ENCODE assay signal across 21 mouse cellular contexts in the genomic region with DNA sequence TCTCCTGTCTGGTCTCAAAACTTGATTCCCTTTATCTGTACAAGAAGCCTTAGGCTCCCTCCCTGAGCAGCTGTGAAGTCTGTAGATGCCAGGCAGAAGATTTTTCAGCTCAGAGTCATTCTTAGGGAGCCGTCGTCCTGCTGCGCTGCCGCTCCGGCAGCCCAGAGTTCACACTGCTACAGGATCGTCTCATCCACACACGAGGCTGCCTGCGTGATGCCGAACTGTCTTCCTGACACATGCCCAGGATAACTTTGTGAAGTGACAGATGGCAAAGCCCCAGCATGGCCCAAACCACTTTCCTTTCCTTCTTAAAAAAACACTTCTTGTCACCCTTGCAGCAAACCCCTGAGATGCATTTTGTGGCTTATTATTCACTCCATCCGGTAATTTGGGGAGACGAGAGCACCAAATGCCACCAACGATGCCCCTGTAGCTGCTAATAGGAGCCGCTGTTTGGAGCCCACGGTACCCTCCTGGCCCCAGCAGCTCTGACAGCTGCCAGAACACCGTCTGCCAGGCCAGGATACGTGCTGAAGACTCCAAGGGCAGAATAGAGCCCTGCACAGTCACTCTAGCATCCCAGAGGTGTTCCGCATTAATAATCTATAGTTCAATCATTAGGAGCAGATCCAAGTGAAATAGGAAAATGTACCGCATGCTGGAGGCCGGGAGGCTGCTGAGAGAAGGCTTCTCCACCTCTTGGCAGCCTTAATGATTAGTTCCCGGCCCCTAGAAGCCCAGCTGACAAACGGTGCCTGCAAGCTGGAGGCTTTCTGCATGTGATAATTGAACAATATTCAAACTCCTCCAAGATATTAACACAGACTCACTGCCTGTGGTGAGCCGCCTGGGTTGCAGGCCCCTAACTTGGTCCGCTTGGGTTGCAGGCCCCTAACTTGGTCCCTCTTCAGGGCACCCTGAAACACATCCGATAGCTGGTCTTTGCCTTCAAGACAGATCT. TPM values are rescaled to one million over a fixed set of nuclear protein-coding genes. Genes with fewer than 3 reads are reported as not detected.
DNase-seq lines count a peak whose midpoint lies in the region; ATAC-seq and TF ChIP-seq lines count a peak whose summit lies in the region.
"Had no signal": no experiment of that assay in that cellular context is flagged by ENCODE, and none has a peak within 500 bp of the region (broad histone marks: within the 10 kb centered on the region; RNA-seq: fewer than 3 reads in every experiment).

No protein-coding gene starts in this region.

- 0 out of 2 replicates have a peak, but pooled peaks cover 3% of the 10 kb centered on the region for H3K27me3 ChIP-seq in midbrain, embryonic 12.5 days
- H3K27me3 ChIP-seq in midbrain, embryonic 10.5 days (ENCODE audit: low read depth, poor library complexity, severe bottlenecking): peaks cover 5% of the 10 kb centered on the region
- no peaks in the 10 kb centered on the region for H3K27me3 ChIP-seq in forebrain, embryonic 13.5 days
- no peaks in the 10 kb centered on the region for H3K27me3 ChIP-seq in forebrain, postnatal 0 days (ENCODE audit: insufficient read depth, low read length)
- no peaks in the 10 kb centered on the region for H3K27me3 ChIP-seq in midbrain, embryonic 14.5 days (ENCODE audit: control insufficient read depth, insufficient read depth, low read length)

- peaks cover 5% of the 10 kb centered on the region; the same call in 1 of the 2 replicates for H3K4me1 ChIP-seq in midbrain, embryonic 12.5 days
- H3K4me1 ChIP-seq in midbrain, embryonic 10.5 days: peaks cover 9% of the 10 kb centered on the region
- peaks cover 21% of the 10 kb centered on the region for H3K4me1 ChIP-seq in forebrain, embryonic 13.5 days
- peaks cover 6% of the 10 kb centered on the region; the same call in 1 of the 2 replicates for H3K4me1 ChIP-seq in forebrain, postnatal 0 days (ENCODE audit: insufficient read depth)
- peaks cover 21% of the 10 kb centered on the region for H3K4me1 ChIP-seq in midbrain, embryonic 14.5 days (ENCODE audit: control insufficient read depth, insufficient read depth, low read length)
- H3K4me1 ChIP-seq: megakaryocyte, embryonic 14.5 days had no signal

- H3K9ac ChIP-seq in midbrain, embryonic 12.5 days (replicated peaks): no peak overlapping the region
- H3K9ac ChIP-seq in forebrain, embryonic 13.5 days: no peak overlapping the region
- 0 out of 2 replicates have a peak overlapping the region, but pooled peaks have one; percentile 3 for H3K9ac ChIP-seq in forebrain, postnatal 0 days
- H3K9ac ChIP-seq in midbrain, embryonic 14.5 days (replicated peaks; ENCODE audit: low read length): no peak overlapping the region

- 75% methylated on average over 24 of the region's 24 CpGs for WGBS in midbrain, embryonic 12.5 days
- 84% methylated on average over 24 of the region's 24 CpGs for WGBS in midbrain, embryonic 10.5 days
- WGBS in forebrain, embryonic 13.5 days: 57% methylated on average over 24 of the region's 24 CpGs
- 35% methylated on average over 24 of the region's 24 CpGs for WGBS in forebrain, postnatal 0 days
- 63% methylated on average over 24 of the region's 24 CpGs for WGBS in midbrain, embryonic 14.5 days

- H3K27ac ChIP-seq in midbrain, embryonic 12.5 days (replicated peaks): peak overlapping the region; percentile 26; the same call in 1 of the 2 replicates
- no peak overlapping the region for H3K27ac ChIP-seq in midbrain, embryonic 10.5 days (replicated peaks)
- peak overlapping the region; percentile 46 for H3K27ac ChIP-seq in forebrain, embryonic 13.5 days
- no peak overlapping the region for H3K27ac ChIP-seq in forebrain, postnatal 0 days (ENCODE audit: low read depth, low read length)
- no peak overlapping the region; the same call in 1 of the 2 replicates for H3K27ac ChIP-seq in midbrain, embryonic 14.5 days (replicated peaks; ENCODE audit: low read depth, low read length)
- H3K27ac ChIP-seq: gastrocnemius, adult 2 months had no signal

- no peak for ATAC-seq in midbrain, embryonic 12.5 days (ENCODE audit: low FRiP score, low read depth)
- peak; percentile 85 for ATAC-seq in forebrain, embryonic 13.5 days
- peak; percentile 60 for ATAC-seq in forebrain, postnatal 0 days
- ATAC-seq in midbrain, embryonic 14.5 days (ENCODE audit: low FRiP score, low TSS enrichment): no peak
- ATAC-seq in granulocyte monocyte progenitor cell, adult 5-6 weeks (replicated peaks; ENCODE audit: poor library complexity, severe bottlenecking): no peak
- no peak for ATAC-seq in inflammation-experienced regulatory T-cells, adult 6 months

- no peak for TF ChIP-seq CTCF in forebrain, postnatal 0 days (IDR thresholded peaks at IDR 0.05; ENCODE audit: low read depth)

- no peak overlapping the region for H3K4me3 ChIP-seq in midbrain, embryonic 12.5 days
- H3K4me3 ChIP-seq in midbrain, embryonic 10.5 days: no peak overlapping the region
- no peak overlapping the region for H3K4me3 ChIP-seq in forebrain, embryonic 13.5 days
- H3K4me3 ChIP-seq in forebrain, postnatal 0 days (ENCODE audit: low read depth, low read length): no peak overlapping the region
- H3K4me3 ChIP-seq in midbrain, embryonic 14.5 days (replicated peaks; ENCODE audit: low read depth, low read length): no peak overlapping the region
- H3K4me3 ChIP-seq: gastrocnemius, adult 2 months; megakaryocyte, embryonic 14.5 days; myocyte had no signal

- no peaks in the 10 kb centered on the region for H3K36me3 ChIP-seq in midbrain, embryonic 12.5 days
- H3K36me3 ChIP-seq in midbrain, embryonic 10.5 days: no peaks in the 10 kb centered on the region
- H3K36me3 ChIP-seq in forebrain, embryonic 13.5 days (ENCODE audit: poor library complexity, severe bottlenecking): no peaks in the 10 kb centered on the region
- no peaks in the 10 kb centered on the region for H3K36me3 ChIP-seq in forebrain, postnatal 0 days (ENCODE audit: insufficient read depth)
- H3K36me3 ChIP-seq in midbrain, embryonic 14.5 days (ENCODE audit: control insufficient read depth, insufficient read depth, low read length): no peaks in the 10 kb centered on the region

- no peak overlapping the region for H3K4me2 ChIP-seq in midbrain, embryonic 12.5 days (replicated peaks)
- 0 out of 2 replicates have a peak overlapping the region, but pooled peaks have one; percentile 11 for H3K4me2 ChIP-seq in forebrain, embryonic 13.5 days
- no peak overlapping the region for H3K4me2 ChIP-seq in forebrain, postnatal 0 days (ENCODE audit: low read depth)
- no peak overlapping the region for H3K4me2 ChIP-seq in midbrain, embryonic 14.5 days (ENCODE audit: low read length)
- H3K4me2 ChIP-seq: liver, embryonic 11.5 days had no signal

- no peaks in the 10 kb centered on the region for H3K9me3 ChIP-seq in midbrain, embryonic 12.5 days
- no peaks in the 10 kb centered on the region for H3K9me3 ChIP-seq in midbrain, embryonic 10.5 days (replicated peaks)
- 0 out of 2 replicates have a peak, but pooled peaks cover 2% of the 10 kb centered on the region for H3K9me3 ChIP-seq in forebrain, embryonic 13.5 days (replicated peaks)
- H3K9me3 ChIP-seq in forebrain, postnatal 0 days (ENCODE audit: low read length): no peaks in the 10 kb centered on the region
- no peaks in the 10 kb centered on the region for H3K9me3 ChIP-seq in midbrain, embryonic 14.5 days (ENCODE audit: control insufficient read depth, low read length)

- no peak for DNase-seq in midbrain, embryonic 10.5 days (ENCODE audit: low spot score)
- DNase-seq in forebrain, postnatal 0 days: peak; percentile 34
- peak; percentile 53 for DNase-seq in midbrain, embryonic 14.5 days
- no peak for DNase-seq in thymus, postnatal 4 days
- DNase-seq: adrenal gland, adult 8-10 months; gastrocnemius, adult 2 months; heart, adult 18-20 months; kidney, adult 18-20 months; kidney, postnatal 10 days; lung, adult 2 months; thymus, adult 2 months had no signal

RNA-seq across cellular contexts. Expression of gene Insm1, which starts 37.6 kb away (rescaled TPM):
- polyA plus RNA-seq in midbrain, embryonic 12.5 days (2016; fragmentation: Nextera tagmentation; extraction: Ambion mirVana): 12.2 and 12.8 TPM in 2 replicates
- polyA plus RNA-seq in midbrain, embryonic 10.5 days (2016; fragmentation: Nextera tagmentation; extraction: Ambion mirVana): 3.0 and 4.7 TPM in 2 replicates
- polyA plus RNA-seq in forebrain, embryonic 13.5 days (2015; fragmentation: Nextera tagmentation; extraction: Ambion mirVana): 10.0 and 12.8 TPM in 2 replicates
- 16.8 and 30.8 TPM in 2 replicates for total RNA-seq in forebrain, postnatal 0 days (2014; rRNA removed)
- 4.6 and 4.8 TPM in 2 replicates for polyA plus RNA-seq in forebrain, postnatal 0 days (2015; fragmentation: Nextera tagmentation; extraction: Ambion mirVana)
- polyA plus RNA-seq in midbrain, embryonic 14.5 days (2014; fragmentation: Nextera tagmentation; extraction: Ambion mirVana): 5.8 and 7.6 TPM in 2 replicates
- total RNA-seq in granulocyte monocyte progenitor cell, adult 5-6 weeks (2014; fragmentation: Nextera tagmentation): not detected in 2 replicates
- not detected in 2 replicates for total RNA-seq in granulocyte monocyte progenitor cell, adult 5-6 weeks (2017)
- not detected for polyA plus RNA-seq in inflammation-experienced regulatory T-cells, adult 6 months (2017; shearing (Covaris generic))
- total RNA-seq: gastrocnemius, adult 2 months; hematopoietic stem cell, adult 5-6 weeks; neutrophil, adult 5-6 weeks had no signal
- polyA plus RNA-seq: heart, embryonic 14.5 days; liver, embryonic 11.5 days; myocyte had no signal

Comparison
In these comparisons a context has a peak if more than half of its experiments do, and no peak if none do; other contexts are left out.
1. H3K27ac ChIP-seq: peak in midbrain, embryonic 12.5 days (single experiment) and forebrain, embryonic 13.5 days (single experiment); none in midbrain, embryonic 10.5 days (single experiment), forebrain, postnatal 0 days (single experiment) and midbrain, embryonic 14.5 days (single experiment).
2. DNase-seq: peak in forebrain, postnatal 0 days (single experiment) and midbrain, embryonic 14.5 days (single experiment); none in midbrain, embryonic 10.5 days (single experiment) and thymus, postnatal 4 days (single experiment).
3. ATAC-seq: peak in forebrain, embryonic 13.5 days (single experiment) and forebrain, postnatal 0 days (single experiment); none in midbrain, embryonic 12.5 days (single experiment), midbrain, embryonic 14.5 days (single experiment), granulocyte monocyte progenitor cell, adult 5-6 weeks (single experiment) and inflammation-experienced regulatory T-cells, adult 6 months (single experiment).